Mouse (Mus musculus): Measurements from ENCODE around the gene Gcdh. TPM values are rescaled to one million over a fixed set of nuclear protein-coding genes. Genes with fewer than 3 reads are reported as not detected.

The Gcdh gene
- total and polyA plus RNA-seq, 2 experiments from 2014 or later, result 22.1 to 33.2 TPM

DNA sequence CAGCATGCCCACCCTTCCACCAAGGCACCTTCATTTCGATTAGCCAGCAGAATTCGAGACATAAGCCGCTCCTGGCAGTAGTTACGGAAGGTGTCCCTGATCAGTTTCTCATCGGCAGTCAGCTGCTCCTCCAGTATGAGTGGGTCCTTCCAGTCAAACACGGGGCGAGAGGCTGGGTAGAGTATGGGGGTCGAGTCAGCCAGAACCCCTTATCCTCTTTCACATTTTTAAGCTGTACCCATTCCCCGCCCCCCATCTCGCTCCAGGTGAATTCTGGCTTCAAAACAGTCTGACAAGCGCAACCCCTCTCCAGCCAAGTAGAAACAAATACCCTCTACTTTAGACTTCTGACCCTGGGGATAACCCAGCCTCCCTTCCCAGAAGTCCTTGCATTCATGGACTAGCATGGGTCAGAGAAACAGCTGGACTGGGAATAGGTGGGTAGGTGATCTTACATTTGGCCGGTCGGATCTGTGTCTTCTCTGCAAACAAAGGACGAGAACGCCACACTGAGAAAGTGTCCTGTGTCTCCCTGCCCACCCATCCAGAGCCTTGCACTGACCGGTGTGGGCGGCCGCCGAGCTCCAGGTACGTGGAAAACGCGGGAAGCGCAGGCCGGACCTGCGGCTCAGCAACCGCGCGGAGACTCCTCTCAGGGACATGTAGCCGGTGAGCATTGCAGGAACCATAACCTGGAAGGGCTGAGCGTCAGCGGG lies 570 bp downstream of the Gcdh start:
- peak overlapping the region; percentile 68 for H3K9ac ChIP-seq (replicated peaks; ENCODE audit: low read length, poor library complexity, severe bottlenecking)
- ATAC-seq (ENCODE audit: low FRiP score), result 0 out of 2 replicates have a peak, but pooled peaks have one; percentile 16
- DNase-seq (ENCODE audit: low spot score), result no peak
- H3K36me3 ChIP-seq (ENCODE audit: insufficient read depth, low read length), result peaks cover 9% of the 10 kb centered on the region
- no peaks in the 10 kb centered on the region for H3K27me3 ChIP-seq (ENCODE audit: insufficient read depth, low read length)
- peaks cover 5% of the 10 kb centered on the region; the same call in 1 of the 2 replicates for H3K4me1 ChIP-seq (ENCODE audit: insufficient read depth, low read length)
- peak overlapping the region; percentile 76 for H3K4me2 ChIP-seq (ENCODE audit: low read depth, low read length, poor library complexity, severe bottlenecking)
- peak overlapping the region; percentile 67 for H3K4me3 ChIP-seq (ENCODE audit: low read depth, low read length)
- H3K9me3 ChIP-seq (ENCODE audit: low read length), result no peaks in the 10 kb centered on the region
- TF ChIP-seq CTCF (IDR thresholded peaks at IDR 0.05), result no peak
- WGBS, result 11% methylated on average over 31 of the region's 31 CpGs
- peak overlapping the region; percentile 27; the same call in 1 of the 2 replicates for H3K27ac ChIP-seq (ENCODE audit: low read depth, low read length)

DNA sequence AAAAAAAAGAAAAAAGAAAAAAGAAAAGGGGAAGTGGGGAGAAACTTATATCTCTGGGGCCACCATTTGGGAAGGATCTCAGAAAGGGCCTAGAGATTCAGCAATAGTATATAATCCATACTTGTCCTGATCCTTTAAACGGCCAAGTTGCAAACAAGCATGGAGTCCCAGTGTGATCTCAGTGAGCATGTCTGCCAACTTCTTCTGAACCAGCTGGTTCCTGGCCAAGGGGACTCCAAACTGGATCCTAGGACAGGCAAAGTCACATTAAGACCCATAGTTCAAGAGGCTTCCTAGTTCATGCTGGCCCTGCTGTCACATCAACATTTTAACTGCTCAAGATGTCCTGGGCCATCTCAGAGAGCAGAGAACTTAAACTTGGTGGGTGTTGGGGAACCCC lies 4.6 kb downstream of the Gcdh start:
- DNase-seq (ENCODE audit: low spot score) (no peak), ATAC-seq (ENCODE audit: low FRiP score) (no peak)
- Histone ChIP-seq H3K9me3 (ENCODE audit: low read length) (no peaks in the 10 kb centered on the region), H3K4me2 (ENCODE audit: low read depth, low read length, poor library complexity, severe bottlenecking) (no peak overlapping the region), H3K4me1 (ENCODE audit: insufficient read depth, low read length) (peaks cover 5% of the 10 kb centered on the region; the same call in 1 of the 2 replicates), H3K27me3 (ENCODE audit: insufficient read depth, low read length) (no peaks in the 10 kb centered on the region), H3K36me3 (ENCODE audit: insufficient read depth, low read length) (peaks cover 32% of the 10 kb centered on the region), H3K9ac (replicated peaks; ENCODE audit: low read length, poor library complexity, severe bottlenecking) (no peak overlapping the region), H3K27ac (ENCODE audit: low read depth, low read length) (no peak overlapping the region), H3K4me3 (ENCODE audit: low read depth, low read length) (no peak overlapping the region)
- TF ChIP-seq CTCF (IDR thresholded peaks at IDR 0.05), result no peak
- 97% methylated on average over 1 of the region's 1 CpGs for WGBS

DNA sequence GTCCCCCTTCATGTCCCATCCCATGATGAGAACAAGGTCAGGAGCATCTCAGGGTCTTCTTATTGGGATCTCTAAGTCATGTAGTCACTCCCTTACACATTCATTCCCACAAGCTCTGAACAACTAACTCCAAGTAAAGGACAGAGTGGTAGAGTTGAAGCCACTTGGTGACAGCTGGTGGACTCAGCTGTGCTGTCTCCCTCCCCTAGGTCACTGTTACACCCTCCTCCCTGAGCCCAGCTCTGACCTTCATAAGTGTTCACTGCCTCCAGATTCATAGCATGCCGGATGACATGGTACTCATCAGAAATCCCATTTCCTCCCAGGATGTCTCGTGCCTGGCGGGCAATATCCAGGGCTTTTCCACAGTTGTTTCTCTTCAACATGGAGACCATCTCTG lies 5.4 kb downstream of the Gcdh start:
- Histone ChIP-seq H3K9ac (replicated peaks; ENCODE audit: low read length, poor library complexity, severe bottlenecking) (no peak overlapping the region), H3K4me2 (ENCODE audit: low read depth, low read length, poor library complexity, severe bottlenecking) (no peak overlapping the region), H3K27ac (ENCODE audit: low read depth, low read length) (no peak overlapping the region), H3K4me3 (ENCODE audit: low read depth, low read length) (no peak overlapping the region), H3K27me3 (ENCODE audit: insufficient read depth, low read length) (no peaks in the 10 kb centered on the region), H3K4me1 (ENCODE audit: insufficient read depth, low read length) (peaks cover 5% of the 10 kb centered on the region; the same call in 1 of the 2 replicates), H3K36me3 (ENCODE audit: insufficient read depth, low read length) (peaks cover 32% of the 10 kb centered on the region), H3K9me3 (ENCODE audit: low read length) (no peaks in the 10 kb centered on the region)
- 96% methylated on average over 3 of the region's 3 CpGs for WGBS
- DNase-seq (ENCODE audit: low spot score) (no peak), ATAC-seq (ENCODE audit: low FRiP score) (no peak)
- TF ChIP-seq CTCF (IDR thresholded peaks at IDR 0.05), result no peak

DNA sequence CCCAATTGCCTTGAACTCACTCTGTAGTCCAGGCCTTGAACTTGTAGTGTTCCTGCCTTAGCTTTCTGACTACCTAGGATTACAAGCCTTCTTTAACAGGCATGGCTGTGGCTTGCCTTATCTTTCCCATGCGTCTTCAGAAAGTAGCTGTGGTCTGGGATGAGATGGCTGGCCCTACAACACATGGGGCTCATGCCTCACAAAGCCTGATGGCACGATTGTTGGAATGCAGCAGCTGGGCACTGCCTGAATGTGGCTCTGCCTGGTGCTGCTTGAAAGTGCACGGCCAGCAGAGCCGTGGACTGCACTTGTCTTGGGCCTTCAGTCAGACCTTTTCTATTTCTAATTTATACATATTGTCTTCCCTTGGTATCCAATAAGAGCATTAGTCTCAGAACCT lies 9.0 kb downstream of the Gcdh start:
- TF ChIP-seq CTCF (IDR thresholded peaks at IDR 0.05), result no peak

DNA sequence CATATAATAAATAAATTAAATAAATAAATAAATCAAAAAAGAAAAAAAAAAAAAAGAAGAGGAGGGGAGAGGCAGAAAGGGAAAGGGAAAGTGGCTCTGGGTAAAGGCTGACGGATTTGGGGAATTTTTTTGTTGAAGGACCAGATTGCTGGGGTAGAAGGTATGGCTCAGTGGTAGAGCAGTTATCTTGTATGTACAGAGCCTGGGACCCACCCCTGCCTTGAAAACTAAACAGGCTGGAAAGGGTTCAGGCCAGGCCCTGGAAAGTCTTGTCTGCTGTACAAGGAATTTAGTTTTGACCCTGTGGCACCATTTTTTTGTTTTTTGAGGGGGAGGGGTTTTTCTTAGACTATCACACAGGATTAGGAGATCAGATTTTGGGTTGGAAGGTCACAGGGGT lies 14.8 kb downstream of the Gcdh start:
- ATAC-seq (ENCODE audit: low FRiP score), result no peak
- Histone ChIP-seq H3K27me3 (ENCODE audit: insufficient read depth, low read length) (no peaks in the 10 kb centered on the region), H3K4me2 (ENCODE audit: low read depth, low read length, poor library complexity, severe bottlenecking) (no peak overlapping the region), H3K9me3 (ENCODE audit: low read length) (no peaks in the 10 kb centered on the region), H3K27ac (ENCODE audit: low read depth, low read length) (no peak overlapping the region), H3K4me1 (ENCODE audit: insufficient read depth, low read length) (no peaks in the 10 kb centered on the region), H3K9ac (replicated peaks; ENCODE audit: low read length, poor library complexity, severe bottlenecking) (no peak overlapping the region), H3K36me3 (ENCODE audit: insufficient read depth, low read length) (no peaks in the 10 kb centered on the region), H3K4me3 (ENCODE audit: low read depth, low read length) (no peak overlapping the region)
- TF ChIP-seq CTCF (IDR thresholded peaks at IDR 0.05), result no peak
- DNase-seq (ENCODE audit: low spot score), result no peak
- 100% methylated on average over 1 of the region's 1 CpGs for WGBS

More for the DNA sequence above, 9.0 kb downstream of the Gcdh start:
- no peaks in the 10 kb centered on the region for H3K27me3 ChIP-seq (ENCODE audit: insufficient read depth, low read length)
- no peak overlapping the region for H3K9ac ChIP-seq (replicated peaks; ENCODE audit: low read length, poor library complexity, severe bottlenecking)
- ATAC-seq (ENCODE audit: low FRiP score) (no peak), DNase-seq (ENCODE audit: low spot score) (no peak)
- H3K36me3 ChIP-seq (ENCODE audit: insufficient read depth, low read length), result peaks cover 27% of the 10 kb centered on the region
- no peaks in the 10 kb centered on the region for H3K9me3 ChIP-seq (ENCODE audit: low read length)
- no peak overlapping the region for H3K4me3 ChIP-seq (ENCODE audit: low read depth, low read length)
- H3K4me1 ChIP-seq (ENCODE audit: insufficient read depth, low read length), result no peaks in the 10 kb centered on the region
- no peak overlapping the region for H3K27ac ChIP-seq (ENCODE audit: low read depth, low read length)
- WGBS, result 84% methylated on average over 4 of the region's 4 CpGs
- H3K4me2 ChIP-seq (ENCODE audit: low read depth, low read length, poor library complexity, severe bottlenecking), result no peak overlapping the region

- Histone ChIP-seq H3K36me3 (ENCODE audit: insufficient read depth, low read length) (no peaks in the 10 kb centered on the region), H3K9ac (replicated peaks; ENCODE audit: low read length, poor library complexity, severe bottlenecking) (no peak overlapping the region), H3K4me1 (ENCODE audit: insufficient read depth, low read length) (peaks cover 4% of the 10 kb centered on the region; the same call in 1 of the 2 replicates), H3K9me3 (ENCODE audit: low read length) (no peaks in the 10 kb centered on the region), H3K4me2 (ENCODE audit: low read depth, low read length, poor library complexity, severe bottlenecking) (no peak overlapping the region), H3K4me3 (ENCODE audit: low read depth, low read length) (no peak overlapping the region), H3K27ac (ENCODE audit: low read depth, low read length) (no peak overlapping the region), H3K27me3 (ENCODE audit: insufficient read depth, low read length) (no peaks in the 10 kb centered on the region)
- TF ChIP-seq CTCF (IDR thresholded peaks at IDR 0.05), result no peak
- ATAC-seq (ENCODE audit: low FRiP score) (no peak), DNase-seq (ENCODE audit: low spot score) (peak; percentile 57)
- WGBS, result 70% methylated on average over 3 of the region's 3 CpGs
Measured at GRCm38 (mm10) chr8:84877297-84878035, 16.3 kb downstream of the Gcdh start.
